In the genomic region with DNA sequence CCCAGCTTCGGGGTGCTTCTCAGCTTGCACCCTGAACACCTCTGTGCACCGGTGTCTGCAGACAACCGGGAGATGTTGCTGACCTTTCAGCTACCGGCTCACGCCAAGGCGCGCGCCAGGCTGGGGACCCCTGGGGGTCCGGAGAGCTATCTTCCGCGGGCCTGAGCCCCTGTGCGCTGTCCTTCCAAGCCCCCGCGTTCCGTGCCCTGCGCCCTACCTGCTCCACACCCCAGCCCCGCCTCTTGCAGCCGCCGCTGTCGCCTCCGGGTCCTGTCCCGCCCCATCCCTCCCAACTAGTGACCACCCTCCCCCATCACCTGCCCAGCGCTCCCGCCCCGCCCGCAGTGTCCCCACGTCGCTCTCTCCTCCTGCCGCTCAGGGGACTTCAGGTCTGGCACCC, we compare ENCODE assay signal across 8 mouse cellular contexts. TPM values are rescaled to one million over a fixed set of nuclear protein-coding genes. Genes with fewer than 3 reads are reported as not detected.
DNase-seq lines count a peak whose midpoint lies in the region; ATAC-seq and TF ChIP-seq lines count a peak whose summit lies in the region.

A gene (minus strand): TSS at position 237 of the 400 bp plus-strand sequence.

- H3K27me3 ChIP-seq in kidney, embryonic 16.5 days (ENCODE audit: insufficient read depth, low read length), result peaks cover 24% of the 10 kb centered on the region; the same call in 1 of the 2 replicates
- peaks cover 33% of the 10 kb centered on the region for H3K27me3 ChIP-seq in embryonic facial prominence, embryonic 14.5 days (replicated peaks; ENCODE audit: control insufficient read depth, insufficient read depth, low read length)
- peaks cover 27% of the 10 kb centered on the region for H3K27me3 ChIP-seq in midbrain, postnatal 0 days (ENCODE audit: insufficient read depth, low read length)

- no peak for ATAC-seq in kidney, embryonic 16.5 days (ENCODE audit: low FRiP score, low TSS enrichment)
- ATAC-seq in embryonic facial prominence, embryonic 14.5 days (ENCODE audit: low read depth), result no peak
- ATAC-seq in inflammation-experienced regulatory T-cells, adult 6 months, result peak; percentile 28
- ATAC-seq in midbrain, postnatal 0 days (ENCODE audit: low FRiP score), result no peak

- H3K9me3 ChIP-seq in kidney, embryonic 16.5 days (ENCODE audit: low read length), result 0 out of 2 replicates have a peak, but pooled peaks cover under 1% of the 10 kb centered on the region
- H3K9me3 ChIP-seq in embryonic facial prominence, embryonic 14.5 days (ENCODE audit: control insufficient read depth, low read length), result no peaks in the 10 kb centered on the region
- no peaks in the 10 kb centered on the region for H3K9me3 ChIP-seq in midbrain, postnatal 0 days (ENCODE audit: low read length)

- H3K4me2 ChIP-seq in kidney, embryonic 16.5 days (replicated peaks; ENCODE audit: low read depth, low read length), result peak within 1 kb of the TSS; percentile 86
- H3K4me2 ChIP-seq in embryonic facial prominence, embryonic 14.5 days (ENCODE audit: low read depth, low read length), result peak within 1 kb of the TSS; percentile 81
- peak within 1 kb of the TSS; percentile 46 for H3K4me2 ChIP-seq in midbrain, postnatal 0 days (ENCODE audit: low read depth, low read length, poor library complexity, severe bottlenecking)

- H3K4me3 ChIP-seq in kidney, embryonic 16.5 days (ENCODE audit: low read length), result peak within 1 kb of the TSS; percentile 51
- H3K4me3 ChIP-seq in embryonic facial prominence, embryonic 14.5 days (ENCODE audit: low read depth, low read length), result peak within 1 kb of the TSS; percentile 41
- peak within 1 kb of the TSS; percentile 27 for H3K4me3 ChIP-seq in midbrain, postnatal 0 days (ENCODE audit: low read depth, low read length)

- no peak within 1 kb of the TSS for H3K27ac ChIP-seq in kidney, embryonic 16.5 days (ENCODE audit: low read length)
- no peak within 1 kb of the TSS for H3K27ac ChIP-seq in embryonic facial prominence, embryonic 14.5 days (replicated peaks; ENCODE audit: low read depth, low read length)
- H3K27ac ChIP-seq in midbrain, postnatal 0 days (ENCODE audit: low read depth, low read length), result no peak within 1 kb of the TSS

- H3K9ac ChIP-seq in kidney, embryonic 16.5 days (replicated peaks; ENCODE audit: low read length), result peak within 1 kb of the TSS; percentile 61
- H3K9ac ChIP-seq in embryonic facial prominence, embryonic 14.5 days (ENCODE audit: low read depth, low read length), result peak within 1 kb of the TSS; percentile 52
- H3K9ac ChIP-seq in midbrain, postnatal 0 days (replicated peaks; ENCODE audit: low read length, poor library complexity, severe bottlenecking), result 0 out of 2 replicates have a peak within 1 kb of the TSS, but pooled peaks have one; percentile 24

- H3K4me1 ChIP-seq in kidney, embryonic 16.5 days (ENCODE audit: insufficient read depth, low read length), result peaks cover 10% of the 10 kb centered on the region
- H3K4me1 ChIP-seq in embryonic facial prominence, embryonic 14.5 days (ENCODE audit: control insufficient read depth, insufficient read depth, low read length), result no peaks in the 10 kb centered on the region
- no peaks in the 10 kb centered on the region for H3K4me1 ChIP-seq in midbrain, postnatal 0 days (ENCODE audit: insufficient read depth, low read length)

- no peak for DNase-seq in kidney, adult 9 months
- no peak for DNase-seq in embryonic facial prominence, embryonic 14.5 days (ENCODE audit: low spot score)
- DNase-seq in midbrain, postnatal 0 days (ENCODE audit: low spot score), result no peak
- DNase-seq in cerebellum, postnatal 10 days, result no peak
- no peak for DNase-seq in yolk sac, embryonic 10.5 days (ENCODE audit: low spot score)
- no peak for DNase-seq in spleen, postnatal 10 days (ENCODE audit: low spot score in 2 of 2)

- H3K36me3 ChIP-seq in kidney, embryonic 16.5 days (ENCODE audit: insufficient read depth, low read length), result no peaks in the 10 kb centered on the region
- H3K36me3 ChIP-seq in embryonic facial prominence, embryonic 14.5 days (ENCODE audit: control insufficient read depth, insufficient read depth, low read length), result no peaks in the 10 kb centered on the region
- no peaks in the 10 kb centered on the region for H3K36me3 ChIP-seq in midbrain, postnatal 0 days (ENCODE audit: insufficient read depth, low read length)

- no peak for TF ChIP-seq CTCF in midbrain, postnatal 0 days (IDR thresholded peaks at IDR 0.05)

- WGBS in kidney, embryonic 16.5 days, result under 1% methylated on average over 29 of the region's 29 CpGs
- WGBS in embryonic facial prominence, embryonic 14.5 days, result under 1% methylated on average over 21 of the region's 29 CpGs
- under 1% methylated on average over 29 of the region's 29 CpGs for WGBS in midbrain, postnatal 0 days

RNA-seq across cellular contexts. Expression of the gene that starts here (rescaled TPM):
- polyA plus RNA-seq in kidney, embryonic 16.5 days (2015; fragmentation: Nextera tagmentation; extraction: Ambion mirVana), result 2.0 and 4.3 TPM in 2 replicates
- polyA plus RNA-seq in embryonic facial prominence, embryonic 14.5 days (2014; fragmentation: Nextera tagmentation; extraction: Ambion mirVana), result 6.8 and 7.7 TPM in 2 replicates
- polyA plus RNA-seq in inflammation-experienced regulatory T-cells, adult 6 months (2017; shearing (Covaris generic)), result 10 to 100 TPM in 2 of 3 experiments, 1 to 10 TPM in 1; 4.0 to 58.5 (median 35.5) TPM
- total RNA-seq in midbrain, postnatal 0 days (2014; rRNA removed), result 0.71 and 1.3 TPM in 2 replicates
- 0.98 and 1.5 TPM in 2 replicates for polyA plus RNA-seq in midbrain, postnatal 0 days (2015; fragmentation: Nextera tagmentation; extraction: Ambion mirVana)
